Mouse (Mus musculus) frontal cortex, adult (tissue): ENCODE measurements at regions not wholly inside any gene's neighbourhood (a gene's known extent, or its start where the extent isn't known, plus 50 kb on each side); places are given as distances from the start of the nearest gene placed in this dataset.
"Not testable (repeated sequence)": the region's sequence is repeated elsewhere in the genome, so short reads cannot be mapped to it uniquely, and the experiment has no call there.

Source experiments
- ATAC-seq: cut with Nextera tagmentation; 2 replicates; pipeline ENCODE4 v1.9.2; 2017; ENCODE audit warnings: mild to moderate bottlenecking, moderate library complexity, mixed read lengths; ENCODE audit not compliant: low TSS enrichment

GRCm38 (mm10) chr2:107468671-107469070, 178.2 kb downstream of the Kcna4 start:
- no peak for ATAC-seq

- no peak for ATAC-seq
Measured at GRCm38 (mm10) chr2:107503646-107504379, 213.4 kb downstream of the Kcna4 start.

- no peak for ATAC-seq
Measured at GRCm38 (mm10) chr2:107507426-107508167, 217.2 kb downstream of the Kcna4 start.

GRCm38 (mm10) chr2:107515486-107515885, 225.0 kb downstream of the Kcna4 start:
- ATAC-seq: not testable (repeated sequence)

GRCm38 (mm10) chr2:107518107-107518506, 227.7 kb downstream of the Kcna4 start:
- peak; percentile 84 for ATAC-seq

- ATAC-seq: no peak
Measured at GRCm38 (mm10) chr2:107518759-107519158, 228.3 kb downstream of the Kcna4 start.

GRCm38 (mm10) chr2:107519326-107519725, 228.9 kb downstream of the Kcna4 start:
- peak; percentile 91 for ATAC-seq

GRCm38 (mm10) chr2:107519761-107520160, 229.3 kb downstream of the Kcna4 start:
- ATAC-seq: peak; percentile 82

GRCm38 (mm10) chr2:107543161-107543560, 252.7 kb downstream of the Kcna4 start:
- ATAC-seq: peak; percentile 100

- no peak for ATAC-seq
Measured at GRCm38 (mm10) chr2:107552569-107552968, 262.1 kb downstream of the Kcna4 start.

GRCm38 (mm10) chr2:107556239-107556638, 265.8 kb downstream of the Kcna4 start:
- ATAC-seq: no peak

GRCm38 (mm10) chr2:107569618-107570017, 279.2 kb downstream of the Kcna4 start:
- ATAC-seq: peak; percentile 98

- ATAC-seq: no peak
Measured at GRCm38 (mm10) chr2:107609872-107610559, 319.6 kb downstream of the Kcna4 start.

GRCm38 (mm10) chr2:107611811-107612210, 321.4 kb downstream of the Kcna4 start:
- no peak for ATAC-seq

GRCm38 (mm10) chr2:107612221-107612620, 321.8 kb downstream of the Kcna4 start:
- ATAC-seq: no peak

- peak; percentile 99 for ATAC-seq
Measured at GRCm38 (mm10) chr2:107614715-107615114, 324.3 kb downstream of the Kcna4 start.

- ATAC-seq: peak; percentile 77
Measured at GRCm38 (mm10) chr2:107627458-107627857, 337.0 kb downstream of the Kcna4 start.

GRCm38 (mm10) chr2:107659176-107659575, 368.7 kb downstream of the Kcna4 start:
- ATAC-seq: no peak
